Mouse (Mus musculus) duodenum, adult 2 months (tissue): ENCODE results near the gene Defb41. TPM values are rescaled to one million over a fixed set of nuclear protein-coding genes. Genes with fewer than 3 reads are reported as not detected.

Experiments used
- polyA plus RNA-seq: library from polyadenylated mRNA; depleted of rRNA; stranded (reverse); fragments of >200 nt; gene quantifications from 2 replicates; pipeline ENCODE4 v1.2.3, GENCODE M21; 2012; ENCODE audit warnings: low replicate concordance; rRNA removed

Gene Defb41
- polyA plus RNA-seq = not detected in 2 replicates

DNA sequence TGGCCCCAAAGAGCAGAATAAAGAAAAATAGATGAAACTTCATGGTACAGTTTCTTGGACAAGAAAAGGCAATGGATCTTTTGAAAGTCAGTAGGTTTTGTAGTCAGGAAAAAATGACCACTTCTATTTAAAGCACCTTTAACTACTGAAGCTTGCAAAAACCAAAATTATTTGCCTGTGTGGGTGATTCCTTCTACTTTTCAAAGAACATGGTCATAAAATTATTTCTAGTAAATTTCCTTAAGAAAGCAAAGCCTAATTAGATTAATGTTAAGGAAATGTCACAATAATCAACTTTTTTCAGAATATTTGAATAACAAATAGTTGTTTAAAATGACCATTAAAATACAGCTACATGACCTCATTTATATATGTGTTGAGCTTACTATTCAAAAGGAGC lies at the start of gene Defb41:
TSS of gene Defb41 (minus strand) at position 101 of the 400 bp plus-strand sequence.

GRCm38 (mm10) chr1:18237343-18237742 lies 27.6 kb downstream of the Defb41 start, which contains the start of gene Defb18:
Gene Defb18, minus strand, starts transcription at chr1:18237443.

Other genes starting within 250 kb of the Defb41 start
- not detected in 2 replicates for gene Crisp4, start 119.2 kb downstream of the Defb41 start, polyA plus RNA-seq
- not detected in 2 replicates for gene Defb18, start 27.7 kb downstream of the Defb41 start, polyA plus RNA-seq